Mouse (Mus musculus) midbrain, embryonic 12.5 days (tissue): ENCODE measurements around the gene Cdhr3. TPM values are rescaled to one million over a fixed set of nuclear protein-coding genes. Genes with fewer than 3 reads are reported as not detected.
"Not testable (repeated sequence)": the region's sequence is repeated elsewhere in the genome, so short reads cannot be mapped to it uniquely, and the experiment has no call there.

Experiments used
- ATAC-seq: fragments of 200-750 bp; cut with Nextera tagmentation; 2 replicates; pipeline ENCODE4 v1.8.0; 2017; ENCODE audit warnings: low read depth, moderate TSS enrichment, moderate library complexity; ENCODE audit not compliant: low FRiP score
- H3K27ac ChIP-seq: fragments of 300-500 bp; sonication (generic); replicated peaks from 2 replicates; pipeline ENCODE4 v1.5.1; 2016; ENCODE audit warnings: mild to moderate bottlenecking
- H3K27me3 ChIP-seq: fragments of 300-500 bp; sonication (generic); 2 replicates; pipeline ENCODE4 v1.6.1; 2016; ENCODE audit warnings: mild to moderate bottlenecking
- H3K36me3 ChIP-seq: fragments of 300-500 bp; sonication (generic); 2 replicates; pipeline ENCODE4 v1.6.1; 2016
- H3K4me1 ChIP-seq: fragments of 300-500 bp; sonication (generic); 2 replicates; pipeline ENCODE4 v1.6.1; 2016
- H3K4me2 ChIP-seq: fragments of 300-500 bp; sonication (generic); replicated peaks from 2 replicates; pipeline ENCODE4 v1.6.1; 2016; ENCODE audit warnings: mild to moderate bottlenecking, moderate library complexity
- H3K4me3 ChIP-seq: fragments of 300-500 bp; sonication (generic); 2 replicates; pipeline ENCODE4 v1.5.1; 2016; ENCODE audit warnings: mild to moderate bottlenecking
- H3K9ac ChIP-seq: fragments of 300-500 bp; sonication (generic); replicated peaks from 2 replicates; pipeline ENCODE4 v1.6.1; 2016; ENCODE audit warnings: mild to moderate bottlenecking, moderate library complexity
- H3K9me3 ChIP-seq: fragments of 300-500 bp; sonication (generic); 2 replicates; pipeline ENCODE4 v1.6.1; 2016; ENCODE audit warnings: mild to moderate bottlenecking
- WGBS: fragments of 180-500 bp; shearing (Covaris S2); methylation state at CpG from one replicate; pipeline ENCODE4 v1.1.7; 2016; 5-methylcytosine and 5-hydroxymethylcytosine counted together
- polyA plus RNA-seq: library from polyadenylated mRNA; unstranded; fragments of >200 nt; fragmentation: Nextera tagmentation; extraction: Ambion mirVana; gene quantifications from 2 replicates; pipeline ENCODE4 v1.2.1, GENCODE M21; 2016

The Cdhr3 gene
- polyA plus RNA-seq, 1 experiment from 2014 or later, result 0.08 TPM

- WGBS, result 75% methylated on average over 2 of the region's 2 CpGs
- Histone ChIP-seq H3K36me3 (no peaks in the 10 kb centered on the region), H3K9ac (no peak overlapping the region), H3K4me2 (no peak overlapping the region), H3K4me3 (no peak overlapping the region), H3K9me3 (no peaks in the 10 kb centered on the region), H3K27ac (no peak overlapping the region), H3K4me1 (peaks cover 18% of the 10 kb centered on the region), H3K27me3 (no peaks in the 10 kb centered on the region)
- no peak for ATAC-seq
These were observed 23.7 kb downstream of the Cdhr3 start for GRCm38 (mm10) chr12:33068977-33069376.

- Histone ChIP-seq H3K9me3 (no peaks in the 10 kb centered on the region), H3K36me3 (no peaks in the 10 kb centered on the region), H3K4me2 (no peak overlapping the region), H3K9ac (no peak overlapping the region), H3K4me1 (peaks cover 7% of the 10 kb centered on the region), H3K27ac (no peak overlapping the region), H3K27me3 (no peaks in the 10 kb centered on the region), H3K4me3 (no peak overlapping the region)
- 56% methylated on average over 4 of the region's 4 CpGs for WGBS
- no peak for ATAC-seq
These were observed 26.3 kb downstream of the Cdhr3 start for GRCm38 (mm10) chr12:33066355-33066754.

- Histone ChIP-seq H3K4me2 (no peak overlapping the region), H3K27ac (no peak overlapping the region), H3K27me3 (no peaks in the 10 kb centered on the region), H3K4me3 (no peak overlapping the region), H3K9me3 (no peaks in the 10 kb centered on the region), H3K4me1 (peaks cover 8% of the 10 kb centered on the region), H3K36me3 (no peaks in the 10 kb centered on the region), H3K9ac (no peak overlapping the region)
- 77% methylated on average over 3 of the region's 3 CpGs for WGBS
- ATAC-seq, result no peak
These were observed 27.5 kb downstream of the Cdhr3 start for GRCm38 (mm10) chr12:33065162-33065561.

- 78% methylated on average over 2 of the region's 2 CpGs for WGBS
- H3K4me2 ChIP-seq, result no peak overlapping the region
- peaks cover 8% of the 10 kb centered on the region for H3K4me1 ChIP-seq
- H3K36me3 ChIP-seq, result no peaks in the 10 kb centered on the region
- no peak overlapping the region for H3K27ac ChIP-seq
- H3K9me3 ChIP-seq, result no peaks in the 10 kb centered on the region
- H3K4me3 ChIP-seq, result no peak overlapping the region
- no peak for ATAC-seq
- no peak overlapping the region for H3K9ac ChIP-seq
- H3K27me3 ChIP-seq, result no peaks in the 10 kb centered on the region
These were observed 28.4 kb downstream of the Cdhr3 start for GRCm38 (mm10) chr12:33064266-33064665.

GRCm38 (mm10) chr12:33063250-33063649 is 29.4 kb downstream of the Cdhr3 start:
- ATAC-seq, result no peak
- H3K9me3 ChIP-seq, result no peaks in the 10 kb centered on the region
- no peak overlapping the region for H3K4me2 ChIP-seq
- H3K9ac ChIP-seq, result no peak overlapping the region
- H3K36me3 ChIP-seq, result no peaks in the 10 kb centered on the region
- no peak overlapping the region for H3K27ac ChIP-seq
- H3K27me3 ChIP-seq, result no peaks in the 10 kb centered on the region
- 68% methylated on average over 2 of the region's 2 CpGs for WGBS
- peaks cover 11% of the 10 kb centered on the region for H3K4me1 ChIP-seq
- no peak overlapping the region for H3K4me3 ChIP-seq

- H3K9me3 ChIP-seq, H3K36me3 ChIP-seq, H3K27ac ChIP-seq, H3K4me3 ChIP-seq, H3K27me3 ChIP-seq, ATAC-seq, H3K4me2 ChIP-seq, H3K9ac ChIP-seq: not testable (repeated sequence)
- H3K4me1 ChIP-seq, result peaks cover 20% of the 10 kb centered on the region
- WGBS, result 63% methylated on average over 1 of the region's 2 CpGs
These were observed 30.3 kb downstream of the Cdhr3 start for GRCm38 (mm10) chr12:33062379-33062778.

GRCm38 (mm10) chr12:33061651-33062050 is 31.0 kb downstream of the Cdhr3 start:
- H3K9me3 ChIP-seq, result no peaks in the 10 kb centered on the region
- peak; percentile 17; the same call in 1 of the 2 replicates for ATAC-seq
- no peak overlapping the region for H3K4me3 ChIP-seq
- no peak overlapping the region for H3K4me2 ChIP-seq
- H3K27me3 ChIP-seq, result no peaks in the 10 kb centered on the region
- H3K36me3 ChIP-seq, result no peaks in the 10 kb centered on the region
- H3K9ac ChIP-seq, result no peak overlapping the region
- peak overlapping the region; percentile 27; the same call in 1 of the 2 replicates for H3K27ac ChIP-seq
- H3K4me1 ChIP-seq, result peaks cover 27% of the 10 kb centered on the region
- WGBS, result 52% methylated on average over 8 of the region's 8 CpGs

GRCm38 (mm10) chr12:33057231-33058048 is 35.2 kb downstream of the Cdhr3 start:
- Histone ChIP-seq H3K4me1 (peaks cover 32% of the 10 kb centered on the region), H3K27me3 (no peaks in the 10 kb centered on the region), H3K9ac (peak overlapping the region; percentile 39; the same call in 1 of the 2 replicates), H3K9me3 (no peaks in the 10 kb centered on the region), H3K4me3 (peak overlapping the region; percentile 17; the same call in 1 of the 2 replicates), H3K36me3 (no peaks in the 10 kb centered on the region), H3K4me2 (peak overlapping the region; percentile 44), H3K27ac (peak overlapping the region; percentile 67)
- peak; percentile 88 for ATAC-seq
- 11% methylated on average over 19 of the region's 19 CpGs for WGBS

GRCm38 (mm10) chr12:33056574-33056973 is 36.1 kb downstream of the Cdhr3 start:
- no peaks in the 10 kb centered on the region for H3K27me3 ChIP-seq
- no peak for ATAC-seq
- H3K36me3 ChIP-seq, result no peaks in the 10 kb centered on the region
- H3K4me3 ChIP-seq, result no peak overlapping the region
- H3K4me2 ChIP-seq, result no peak overlapping the region
- H3K4me1 ChIP-seq, result peaks cover 27% of the 10 kb centered on the region
- no peaks in the 10 kb centered on the region for H3K9me3 ChIP-seq
- no peak overlapping the region for H3K9ac ChIP-seq
- WGBS, result 50% methylated on average over 3 of the region's 3 CpGs
- H3K27ac ChIP-seq, result no peak overlapping the region

GRCm38 (mm10) chr12:33056074-33056473 is 36.6 kb downstream of the Cdhr3 start:
- no peak for ATAC-seq

GRCm38 (mm10) chr12:33053746-33054145 is 38.9 kb downstream of the Cdhr3 start:
- H3K9ac ChIP-seq, result no peak overlapping the region
- H3K9me3 ChIP-seq, result no peaks in the 10 kb centered on the region

More at GRCm38 (mm10) chr12:33056074-33056473, 36.6 kb downstream of the Cdhr3 start:
- Histone ChIP-seq H3K4me2 (no peak overlapping the region), H3K27ac (no peak overlapping the region), H3K36me3 (no peaks in the 10 kb centered on the region), H3K27me3 (no peaks in the 10 kb centered on the region; the same call in 1 of the 2 replicates), H3K4me1 (peaks cover 24% of the 10 kb centered on the region), H3K9me3 (no peaks in the 10 kb centered on the region), H3K9ac (no peak overlapping the region), H3K4me3 (no peak overlapping the region)
- WGBS, result 76% methylated on average over 6 of the region's 6 CpGs

GRCm38 (mm10) chr12:33053311-33053710 is 39.4 kb downstream of the Cdhr3 start:
- no peak overlapping the region for H3K4me3 ChIP-seq
- H3K9ac ChIP-seq, result no peak overlapping the region
- H3K27ac ChIP-seq, result no peak overlapping the region
- no peak overlapping the region for H3K4me2 ChIP-seq
- no peaks in the 10 kb centered on the region for H3K36me3 ChIP-seq
- H3K9me3 ChIP-seq, result no peaks in the 10 kb centered on the region
- WGBS, result 87% methylated on average over 9 of the region's 9 CpGs
- peaks cover 21% of the 10 kb centered on the region for H3K4me1 ChIP-seq
- no peak for ATAC-seq
- no peaks in the 10 kb centered on the region; the same call in 1 of the 2 replicates for H3K27me3 ChIP-seq

More at GRCm38 (mm10) chr12:33053746-33054145, 38.9 kb downstream of the Cdhr3 start:
- Histone ChIP-seq H3K36me3 (no peaks in the 10 kb centered on the region), H3K4me2 (no peak overlapping the region), H3K4me3 (no peak overlapping the region), H3K27ac (no peak overlapping the region), H3K27me3 (no peaks in the 10 kb centered on the region; the same call in 1 of the 2 replicates), H3K4me1 (peaks cover 24% of the 10 kb centered on the region)
- 73% methylated on average over 13 of the region's 13 CpGs for WGBS
- ATAC-seq, result no peak
